Mouse (Mus musculus) retina, adult 2 months (tissue): ENCODE measurements around the gene Atp6v1d.

ENCODE experiments used
- DNase-seq: peaks from one replicate; pipeline ENCODE4 v3.0.0-alpha.2; 2012; ENCODE audit warnings: low read depth, low spot score

Atp6v1d gene

DNA sequence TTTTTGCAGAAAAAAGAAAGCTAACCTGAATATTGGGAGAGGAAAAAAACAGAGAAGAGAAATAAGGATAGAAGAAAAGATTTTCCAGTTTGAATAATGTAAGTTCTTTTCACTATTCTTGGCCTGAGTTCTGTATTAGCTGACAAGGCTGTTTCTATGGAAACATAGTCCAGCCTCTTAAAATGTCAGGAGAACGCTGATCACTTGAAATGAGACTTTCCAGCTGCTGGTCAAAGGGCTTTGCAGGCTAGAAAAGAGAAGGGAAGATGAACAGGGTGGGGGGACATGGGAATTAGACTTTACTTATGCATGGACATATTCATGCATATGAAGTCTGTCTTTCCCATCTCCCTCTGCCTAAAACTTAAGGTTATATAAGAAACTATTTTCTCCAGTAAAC is 67.2 kb downstream of the Atp6v1d start:
- DNase-seq, result no peak

DNA sequence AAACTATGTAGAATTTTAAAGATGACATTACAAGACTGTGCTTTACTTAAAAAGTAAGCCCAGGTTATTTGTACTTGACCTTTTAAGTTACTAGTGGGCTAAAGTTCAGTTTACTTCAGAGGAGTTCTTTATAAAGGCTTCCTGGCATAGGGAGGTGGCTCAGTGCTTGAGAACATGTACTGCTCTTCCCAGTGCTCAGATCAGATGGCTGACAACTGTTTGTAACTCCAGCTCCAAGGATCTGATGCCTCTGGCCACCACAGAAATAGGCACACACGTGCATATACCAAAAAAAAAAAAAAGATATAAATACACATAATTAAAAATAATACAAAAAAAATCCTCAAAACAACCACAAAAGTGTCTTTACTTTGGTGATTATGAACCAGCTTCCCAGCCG is 70.6 kb downstream of the Atp6v1d start:
- no peak for DNase-seq
